Mouse (Mus musculus) spleen, adult 2 months (tissue): ENCODE data around the gene Selenot.

ENCODE experiments used
- CTCF ChIP-seq: fragments of 200-500 bp; IDR thresholded peaks from 2 replicates; pipeline ENCODE4 v1.5.1; 2011; ENCODE audit warnings: mild to moderate bottlenecking, inconsistent platforms; ENCODE audit not compliant: insufficient read depth, insufficient read length, insufficient replicate concordance; ENCODE audit errors: extremely low read depth
- POLR2A ChIP-seq: fragments of 200-500 bp; IDR thresholded peaks from 2 replicates; pipeline ENCODE4 v1.6.1; 2011; ENCODE audit warnings: low read depth, low read length, inconsistent platforms

- TF ChIP-seq CTCF (no peak), POLR2A (no peak)
Measured at GRCm38 (mm10) chr3:58577067-58577503, 649 bp downstream of the Selenot start.
